Comparison of ENCODE assay signal across 22 mouse cellular contexts in the genomic region with DNA sequence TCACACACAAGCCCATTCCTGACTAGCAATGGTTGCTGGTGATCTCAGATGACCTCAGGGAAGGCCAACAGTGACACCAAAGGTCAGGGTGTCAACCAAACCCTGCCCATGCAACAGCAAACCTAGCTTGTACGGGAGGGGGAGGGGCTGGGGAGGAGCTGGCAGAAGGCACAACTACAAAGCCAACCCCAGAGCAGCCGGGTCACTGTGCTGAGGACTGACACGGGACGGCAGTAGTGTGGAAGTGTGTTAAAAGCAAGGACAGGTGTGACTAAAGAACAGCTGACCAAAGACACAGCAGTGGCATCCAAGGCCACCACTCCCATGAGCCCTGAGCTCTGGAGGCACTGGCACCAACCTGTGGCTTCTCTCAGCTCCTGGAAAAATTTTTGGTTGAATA.
A peak's percentile ranks its signal among the peaks of the same experiment; 100 is the strongest.
DNase-seq lines count a peak whose midpoint lies in the region; ATAC-seq lines count a peak whose summit lies in the region.
"Had no signal": no experiment of that assay in that cellular context is flagged by ENCODE, and none has a peak within 500 bp of the region (broad histone marks: within the 10 kb centered on the region; RNA-seq: fewer than 3 reads in every experiment).

No protein-coding gene starts in this region.

- H3K36me3 ChIP-seq in liver, embryonic 16.5 days (ENCODE audit: control insufficient read depth, insufficient read depth), result peaks cover 60% of the 10 kb centered on the region

- WGBS in liver, embryonic 16.5 days (ENCODE audit: insufficient replicate concordance), result 71% methylated on average over 4 of the region's 4 CpGs

- H3K4me2 ChIP-seq in liver, embryonic 16.5 days (ENCODE audit: low read depth, low read length), result no peak overlapping the region
- H3K4me2 ChIP-seq: heart, embryonic 11.5 days; hindbrain, embryonic 15.5 days; limb, embryonic 13.5 days; lung, embryonic 15.5 days; midbrain, embryonic 13.5 days had no signal

- peak; percentile 68 for DNase-seq in adrenal gland, adult 2 months
- DNase-seq in adrenal gland, adult 18-20 months (ENCODE audit: low spot score in 2 of 2), result no peak
- DNase-seq in gastrocnemius, postnatal 25 days, result peak; percentile 29
- DNase-seq in gastrocnemius, adult 8-10 months (ENCODE audit: low spot score in 2 of 2), result no peak
- DNase-seq in right cerebral cortex, adult 18-20 months, result no peak
- no peak for DNase-seq in kidney, adult 8-10 months
- DNase-seq: cerebellum, adult 8-10 months; forebrain, postnatal 0 days; kidney, adult 9 months; kidney, postnatal 25 days; layer of hippocampus, postnatal 36 days; lung, postnatal 36 days; right cerebral cortex, postnatal 14 days; spleen, adult 18-20 months had no signal

- H3K27me3 ChIP-seq in liver, embryonic 16.5 days (ENCODE audit: control insufficient read depth, insufficient read depth, low read depth, low read length), result no peaks in the 10 kb centered on the region
- H3K27me3 ChIP-seq: hindbrain, embryonic 15.5 days; limb, embryonic 13.5 days; lung, embryonic 15.5 days; megakaryocyte, embryonic 14.5 days; midbrain, embryonic 13.5 days had no signal

- H3K4me3 ChIP-seq in liver, embryonic 16.5 days (ENCODE audit: low read depth, low read length), result no peak overlapping the region
- H3K4me3 ChIP-seq: hindbrain, embryonic 15.5 days; limb, embryonic 13.5 days; lung, embryonic 15.5 days; megakaryocyte, embryonic 14.5 days; midbrain, embryonic 13.5 days had no signal

- H3K9me3 ChIP-seq in liver, embryonic 16.5 days (replicated peaks; ENCODE audit: control insufficient read depth, low read length), result no peaks in the 10 kb centered on the region
- H3K9me3 ChIP-seq: hindbrain, embryonic 15.5 days; limb, embryonic 13.5 days; lung, embryonic 15.5 days; midbrain, embryonic 13.5 days had no signal

- no peak overlapping the region for H3K27ac ChIP-seq in liver, embryonic 16.5 days (ENCODE audit: low read length)
- H3K27ac ChIP-seq: hindbrain, embryonic 15.5 days; limb, embryonic 13.5 days; midbrain, embryonic 13.5 days had no signal

- no peak overlapping the region for H3K9ac ChIP-seq in liver, embryonic 16.5 days (ENCODE audit: low read depth, low read length)
- H3K9ac ChIP-seq: forebrain, postnatal 0 days; hindbrain, embryonic 15.5 days; limb, embryonic 13.5 days; lung, embryonic 15.5 days; midbrain, embryonic 13.5 days had no signal

- peak; percentile 76 for ATAC-seq in liver, embryonic 16.5 days (ENCODE audit: low read depth)
- ATAC-seq: activated CD4-positive, CD25-positive, alpha-beta regulatory T cell, adult 4 months; forebrain, postnatal 0 days; midbrain, embryonic 13.5 days had no signal

- no peaks in the 10 kb centered on the region for H3K4me1 ChIP-seq in liver, embryonic 16.5 days (ENCODE audit: control insufficient read depth, low read depth, low read length)
- H3K4me1 ChIP-seq: hindbrain, embryonic 15.5 days; limb, embryonic 13.5 days had no signal

Comparison
In these comparisons a context has a peak if more than half of its experiments do, and no peak if none do; other contexts are left out.
1. DNase-seq: peak in adrenal gland, adult 2 months (single experiment) and gastrocnemius, postnatal 25 days (single experiment); none in adrenal gland, adult 18-20 months (0 of 2), gastrocnemius, adult 8-10 months (0 of 2), right cerebral cortex, adult 18-20 months (single experiment) and kidney, adult 8-10 months (0 of 2).